Mouse (Mus musculus): ENCODE measurements around the gene Bhlhe41.
A peak's percentile ranks its signal among the peaks of the same experiment; 100 is the strongest.

Gene Bhlhe41

DNA sequence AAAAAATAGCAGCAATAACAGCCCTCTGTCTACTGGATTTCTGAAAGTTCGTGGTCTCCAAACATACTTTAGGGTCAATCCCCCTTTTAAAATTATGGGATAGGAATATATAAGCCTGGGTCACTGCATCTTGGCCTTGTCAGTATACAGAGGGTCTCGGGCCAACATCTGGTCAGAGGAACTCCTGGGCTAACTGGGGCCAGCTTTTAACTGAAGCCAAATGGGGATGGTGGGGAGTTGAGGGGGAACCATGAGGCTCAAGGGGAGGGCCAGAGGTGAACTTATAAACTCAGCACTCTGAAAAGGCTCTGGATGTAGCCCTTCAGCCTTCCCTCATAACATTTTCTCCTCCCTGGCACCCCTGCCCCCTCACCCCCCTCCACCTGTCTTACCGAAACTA lies 1.8 kb upstream of the Bhlhe41 start:
- no peak for DNase-seq

DNA sequence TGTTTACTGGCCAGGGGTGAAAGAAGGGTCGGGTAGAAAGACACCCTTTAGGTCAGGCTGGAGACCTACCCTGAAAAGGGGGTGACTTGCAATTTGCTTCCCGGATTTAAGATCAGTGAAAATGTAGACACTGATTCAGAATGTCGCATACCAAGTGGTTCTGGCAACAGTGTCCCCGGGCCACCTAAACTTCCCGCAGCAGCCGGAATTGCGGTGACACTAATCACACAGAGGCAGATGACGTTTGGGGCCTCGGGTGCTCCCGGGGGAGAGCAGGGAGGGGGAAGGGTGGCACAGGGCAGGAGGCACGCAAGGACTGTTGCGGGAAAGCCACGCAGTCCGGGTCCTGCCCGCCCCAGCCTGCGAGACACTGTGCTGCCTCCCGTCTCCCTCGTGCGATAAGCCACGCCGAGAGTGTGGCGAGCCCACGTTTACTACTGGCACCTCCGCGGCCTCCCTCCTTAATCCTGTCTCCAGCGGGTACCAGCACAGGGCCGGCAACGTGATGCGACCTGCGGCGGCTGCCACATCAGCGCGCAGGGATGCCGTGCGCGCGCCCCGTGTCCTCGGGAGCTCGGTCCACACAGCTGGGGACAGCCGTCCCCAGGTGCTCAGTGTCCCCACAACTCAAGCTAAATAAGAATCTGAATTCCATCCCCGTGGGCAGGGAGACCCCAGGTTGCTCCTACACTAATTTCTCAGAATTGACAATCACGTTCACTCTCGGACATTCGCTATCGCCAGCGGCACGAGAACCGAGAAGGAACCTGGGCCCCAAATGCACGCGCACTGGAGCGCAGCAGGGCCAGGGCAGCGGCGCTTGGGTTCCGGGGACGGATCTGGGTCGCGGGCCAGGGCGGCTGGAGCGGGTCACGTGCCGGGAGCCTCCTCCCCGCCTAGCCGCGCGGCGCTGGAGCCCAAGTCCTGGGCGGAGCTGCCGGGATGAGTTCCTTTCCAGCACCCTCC lies 811 bp upstream of the Bhlhe41 start:
- peak; percentile 21 for DNase-seq

DNA sequence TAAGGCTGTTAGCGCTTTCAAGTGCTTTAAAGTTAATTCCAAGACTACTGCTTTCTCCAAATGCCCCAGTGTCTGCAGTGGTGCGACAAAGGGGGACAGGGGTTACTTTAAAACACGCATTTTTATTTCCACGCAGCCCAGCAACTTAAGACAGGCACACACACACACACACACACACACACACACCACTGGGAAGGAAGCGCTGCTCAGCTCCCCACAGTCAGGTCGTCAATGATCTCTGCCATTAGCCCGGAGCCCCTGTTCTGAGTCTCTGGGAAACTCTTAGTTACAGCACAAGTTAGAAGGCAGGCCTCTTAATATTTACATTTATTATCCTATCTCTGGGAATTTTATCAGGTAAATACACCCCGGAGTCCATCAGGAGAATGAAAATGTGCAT lies 1.2 kb downstream of the Bhlhe41 start:
- no peak for DNase-seq

DNA sequence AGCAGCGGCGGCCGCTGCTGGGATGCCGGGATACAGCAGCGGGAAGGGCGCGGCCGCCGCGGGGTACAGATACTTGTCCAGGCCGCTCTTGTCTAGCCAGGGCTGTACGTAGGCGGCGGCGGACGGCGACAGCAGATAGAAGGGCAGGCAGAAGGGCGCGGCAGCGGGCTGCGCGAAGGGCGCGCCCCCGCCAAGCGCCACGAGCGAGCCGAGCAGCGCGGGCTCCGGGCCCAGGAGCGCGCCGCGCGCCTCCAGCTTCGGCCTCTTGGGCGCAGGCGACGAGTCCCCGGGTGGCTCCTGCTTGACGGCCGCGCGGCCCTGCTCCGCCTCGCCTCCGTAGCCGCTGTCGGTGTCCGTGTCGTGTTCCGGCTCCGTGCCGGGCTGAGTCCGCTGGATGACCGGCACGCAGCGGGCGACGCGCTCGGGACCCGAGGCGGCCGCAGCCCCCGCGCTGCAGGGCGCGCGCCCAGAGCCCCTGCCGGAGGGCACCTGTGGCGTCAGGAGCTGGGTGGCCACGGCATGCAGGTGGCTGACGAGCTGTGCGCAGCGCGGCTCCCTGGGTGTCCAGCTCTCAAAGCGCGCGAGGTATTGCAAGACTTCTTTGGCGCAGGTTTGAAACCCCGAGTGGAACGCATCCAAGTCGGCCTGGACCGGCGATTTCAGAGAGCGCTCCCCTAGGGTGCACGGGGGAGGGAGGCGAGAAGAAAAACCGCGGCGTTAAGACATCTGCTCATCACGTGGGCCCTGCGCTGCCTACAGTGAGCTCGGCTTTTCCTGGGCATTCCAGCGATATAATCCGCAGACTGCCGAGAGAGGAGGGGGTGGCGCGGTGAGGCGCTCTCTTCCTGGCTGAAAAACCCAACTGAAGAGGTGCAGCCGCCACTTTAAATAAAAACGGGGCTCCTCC lies 2.0 kb downstream of the Bhlhe41 start:
- DNase-seq, result no peak

DNA sequence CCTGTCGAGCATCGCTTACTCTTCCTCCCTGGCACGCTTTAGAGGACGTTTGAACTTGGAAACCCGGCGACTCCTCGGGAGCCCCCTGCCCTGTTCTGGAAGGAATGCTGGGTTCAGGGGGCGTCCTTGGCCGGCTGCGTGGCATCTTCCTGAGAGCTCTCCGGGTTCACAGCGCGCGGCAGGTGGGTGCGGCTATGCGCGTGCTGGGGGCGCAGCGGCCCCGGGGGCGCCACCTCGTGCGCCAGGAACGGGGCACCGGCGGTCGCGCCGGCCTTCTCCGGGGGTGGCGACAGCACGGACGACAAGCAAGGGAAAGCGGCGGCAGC lies 2.7 kb downstream of the Bhlhe41 start:
- DNase-seq, result no peak

DNA sequence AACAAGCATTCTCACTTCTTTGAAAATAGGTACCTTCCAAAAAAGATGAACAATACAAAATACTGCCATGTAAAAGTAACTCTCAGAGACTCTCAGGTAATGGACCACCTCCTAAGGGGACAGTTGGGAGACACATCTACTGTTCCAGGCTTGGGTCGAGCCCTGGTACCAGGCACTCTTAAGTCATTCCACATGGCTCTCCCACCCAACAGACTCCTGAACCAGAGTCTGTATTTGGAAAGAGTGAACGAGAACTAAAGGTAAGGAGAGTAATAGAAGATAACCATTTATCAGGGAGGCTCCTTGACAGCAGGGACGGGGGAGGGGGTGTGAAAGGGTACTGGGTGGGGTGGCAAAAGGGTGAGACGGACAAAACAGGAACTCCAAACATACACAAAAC lies 3.0 kb downstream of the Bhlhe41 start:
- no peak for DNase-seq

DNA sequence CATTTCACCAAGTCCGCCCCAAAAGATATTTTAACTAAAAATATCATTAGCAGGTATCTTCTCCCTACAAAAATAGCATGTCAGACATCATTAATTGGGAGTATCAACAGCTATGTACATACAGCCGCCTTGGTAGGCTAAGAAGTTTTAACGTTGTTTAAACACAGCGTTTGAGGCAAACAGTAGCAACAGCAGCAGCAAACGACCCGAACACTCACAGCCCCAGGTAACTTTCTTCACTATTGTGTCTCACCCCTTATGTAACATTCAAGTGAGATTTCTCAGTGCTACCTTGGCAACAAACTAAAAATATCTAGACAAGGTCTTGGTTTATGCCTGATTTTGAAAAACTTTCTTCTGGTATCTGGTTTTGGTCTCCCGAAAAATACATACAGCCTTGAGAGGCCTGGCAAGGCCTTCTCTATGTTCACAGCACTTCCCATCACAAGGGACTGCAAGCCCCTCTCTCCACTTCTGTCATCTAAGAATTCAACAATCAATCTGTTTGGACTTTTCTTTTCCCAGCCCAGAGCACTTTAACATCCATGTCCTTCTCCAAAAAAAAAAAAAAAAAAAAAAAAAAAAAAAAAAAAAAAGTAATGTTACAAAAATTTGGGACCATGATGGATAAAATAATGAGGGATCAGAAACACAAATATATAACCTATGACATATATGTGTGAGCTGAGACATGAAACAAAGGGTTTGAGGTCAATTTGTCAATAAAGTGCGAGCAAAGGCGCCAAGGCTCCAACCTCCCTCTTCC lies 3.7 kb downstream of the Bhlhe41 start:
- DNase-seq, result no peak

DNA sequence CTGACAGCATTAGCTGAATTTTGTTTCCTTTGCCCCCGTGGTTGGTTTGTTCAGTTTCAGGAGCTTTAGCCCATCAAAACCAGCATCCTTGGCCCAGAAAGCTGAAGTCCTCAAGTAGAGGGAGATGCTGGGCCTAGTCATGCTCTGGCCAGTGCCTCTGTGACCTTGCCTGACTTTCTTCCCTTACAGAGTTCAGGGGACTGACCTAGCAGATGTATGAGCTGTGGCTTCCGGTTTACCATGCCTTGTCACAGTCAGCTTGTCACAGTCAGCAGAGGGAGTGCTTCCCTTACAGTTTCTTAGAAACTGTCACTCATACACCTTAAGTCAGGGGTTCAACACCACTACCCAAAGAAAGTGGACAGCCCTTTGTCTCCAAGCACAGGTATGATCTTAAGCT lies 5.0 kb downstream of the Bhlhe41 start:
- peak; percentile 42 for DNase-seq

DNA sequence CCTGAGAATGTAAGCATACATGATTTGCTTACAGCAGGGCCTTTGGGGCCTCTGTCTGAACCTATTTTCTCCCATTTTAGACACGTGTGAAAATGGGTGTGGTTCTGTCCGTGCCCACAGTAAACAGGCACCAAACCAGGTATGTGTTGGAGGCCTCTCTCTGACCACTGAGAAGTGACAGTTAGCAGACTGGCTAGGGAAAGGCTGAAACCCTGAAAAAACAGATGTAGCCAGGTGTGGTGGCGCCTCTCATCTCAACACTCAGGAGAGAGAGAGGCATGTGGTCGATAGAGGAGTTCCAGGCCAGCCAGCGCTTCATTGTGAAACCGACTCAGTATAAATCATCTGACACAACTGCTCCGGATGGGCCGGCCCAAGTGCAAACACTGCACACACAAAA lies 6.9 kb downstream of the Bhlhe41 start:
- DNase-seq, result no peak

DNA sequence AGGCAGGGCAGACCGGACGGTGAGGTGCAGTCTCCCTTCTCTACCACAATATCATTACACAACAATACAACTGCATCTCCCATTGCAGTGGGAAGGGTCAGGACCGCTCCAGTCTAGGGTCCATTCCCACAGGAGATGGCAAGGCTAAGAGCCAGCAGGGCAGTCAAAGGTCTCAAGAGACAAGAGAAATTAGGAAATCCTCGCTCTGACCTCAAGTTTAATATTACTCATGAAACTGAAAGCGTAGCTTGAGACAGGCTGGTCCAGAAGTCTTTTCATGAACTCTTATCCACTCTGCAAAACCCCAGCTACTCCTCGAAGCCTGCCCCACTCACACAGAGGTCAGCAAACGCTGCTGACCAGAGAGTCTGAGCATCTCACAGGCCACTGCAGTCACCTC lies 7.9 kb downstream of the Bhlhe41 start:
- DNase-seq, result no peak

DNA sequence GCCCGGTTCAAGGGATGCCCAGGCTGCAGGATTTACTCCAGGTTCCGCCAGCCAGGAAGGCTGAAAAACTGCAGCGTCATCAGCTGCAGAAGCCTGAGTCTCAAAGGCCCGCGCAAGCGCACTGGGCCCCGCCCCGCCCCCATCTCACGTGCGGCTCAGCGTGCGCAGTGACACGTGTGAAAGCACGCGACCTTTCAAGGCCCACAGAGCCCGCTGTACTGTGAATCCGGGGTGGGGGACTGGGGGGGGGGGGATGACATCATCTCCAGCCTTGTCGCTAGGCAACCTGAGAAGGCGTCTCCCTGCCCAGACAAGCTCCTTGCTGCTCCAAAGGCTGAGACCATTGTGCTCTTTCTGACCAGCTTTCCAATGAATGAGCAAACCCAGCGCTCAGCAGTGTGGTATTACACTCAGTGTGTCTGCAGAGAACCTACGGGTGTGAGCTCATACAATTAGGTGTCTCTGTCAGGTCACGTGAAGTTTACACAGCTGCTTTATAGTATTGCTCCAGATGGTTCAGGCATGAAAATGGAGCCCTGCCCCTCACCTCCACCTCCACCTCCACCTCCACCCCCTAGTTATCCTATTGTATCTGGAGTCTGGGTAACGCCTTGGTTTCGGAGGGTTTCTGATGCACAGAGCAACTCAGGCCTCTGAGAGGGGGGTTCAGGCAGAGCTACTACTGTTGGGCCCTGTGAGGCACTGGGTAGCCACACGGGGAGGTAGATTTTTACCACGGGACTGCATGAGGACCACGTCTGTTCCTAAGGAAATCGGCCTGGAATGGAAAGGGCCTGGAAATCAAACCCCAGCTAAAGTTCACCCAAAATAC lies 9.4 kb downstream of the Bhlhe41 start:
- DNase-seq, result peak; percentile 96

DNA sequence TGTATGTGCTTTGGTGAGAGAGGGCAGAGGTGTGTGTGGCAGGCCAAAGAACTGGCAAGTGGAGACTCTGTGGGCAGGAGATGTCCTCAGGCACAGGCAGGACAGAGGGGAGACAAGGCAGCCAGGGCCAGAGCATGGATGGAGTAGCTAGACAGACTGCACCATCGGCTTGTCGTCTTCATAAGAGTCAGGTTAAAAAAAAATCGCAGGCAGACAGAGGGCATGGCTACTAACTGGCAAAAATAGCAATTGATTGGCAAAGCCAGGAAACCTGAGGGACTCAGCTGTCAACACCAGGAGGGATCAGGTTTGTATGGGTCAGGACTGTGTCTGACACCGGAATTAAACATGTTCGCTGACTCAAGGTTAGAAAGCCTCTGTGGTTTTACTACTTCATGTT lies 10.6 kb downstream of the Bhlhe41 start:
- no peak for DNase-seq

DNA sequence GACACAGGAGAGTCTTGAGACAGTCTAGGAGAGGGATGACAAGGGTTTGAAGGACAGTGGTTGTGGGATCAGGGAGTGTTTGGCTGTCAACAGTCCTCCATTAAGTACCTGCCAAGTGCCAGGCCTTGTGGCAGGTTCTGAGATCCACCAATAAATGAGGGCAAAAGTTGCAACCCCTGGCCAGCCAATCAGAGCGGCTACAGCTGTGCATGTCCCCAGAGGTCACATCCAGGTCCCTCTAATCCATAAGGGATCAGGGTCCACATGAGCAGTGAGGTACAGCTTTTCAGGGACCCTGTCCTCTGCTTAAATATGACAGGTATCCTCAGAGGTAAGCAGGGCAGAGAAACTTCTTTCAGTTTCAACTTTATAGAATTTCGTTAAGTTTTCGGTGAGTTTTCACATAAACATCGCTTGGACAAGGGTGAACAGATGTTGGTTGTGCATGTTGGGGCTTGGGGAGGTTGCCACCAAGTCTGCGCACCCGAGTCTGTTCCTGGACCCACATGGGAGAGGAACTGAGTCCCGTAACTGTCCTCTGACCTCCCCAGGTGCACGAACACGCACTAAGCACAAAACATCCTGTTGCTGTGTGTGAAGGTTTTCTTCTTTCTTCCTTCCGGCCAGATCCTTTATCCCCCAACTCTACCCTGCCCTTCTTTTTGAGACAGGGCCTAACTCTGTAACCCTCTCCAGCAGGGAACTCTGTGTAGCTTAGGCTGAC lies 11.8 kb downstream of the Bhlhe41 start:
- peak; percentile 20 for DNase-seq

DNA sequence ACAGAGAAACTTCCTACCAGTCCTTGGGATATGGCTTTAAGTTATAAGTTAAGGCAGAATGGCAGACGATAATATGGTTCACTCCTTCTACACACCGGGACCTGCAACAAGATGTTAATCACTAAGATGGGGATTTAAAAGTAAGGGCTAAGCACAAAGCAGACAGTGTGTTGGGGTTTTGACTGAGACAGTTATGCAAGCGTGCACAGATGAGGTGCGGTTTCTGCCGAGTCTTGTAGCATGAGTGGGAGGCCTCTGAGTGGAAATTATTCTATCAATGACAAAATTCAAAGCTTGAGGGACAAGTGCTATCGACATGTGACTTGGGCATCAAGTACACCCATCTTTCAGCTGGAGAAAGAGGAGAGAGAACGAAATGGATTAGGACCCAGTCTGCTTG lies 12.7 kb downstream of the Bhlhe41 start:
- no peak for DNase-seq

DNA sequence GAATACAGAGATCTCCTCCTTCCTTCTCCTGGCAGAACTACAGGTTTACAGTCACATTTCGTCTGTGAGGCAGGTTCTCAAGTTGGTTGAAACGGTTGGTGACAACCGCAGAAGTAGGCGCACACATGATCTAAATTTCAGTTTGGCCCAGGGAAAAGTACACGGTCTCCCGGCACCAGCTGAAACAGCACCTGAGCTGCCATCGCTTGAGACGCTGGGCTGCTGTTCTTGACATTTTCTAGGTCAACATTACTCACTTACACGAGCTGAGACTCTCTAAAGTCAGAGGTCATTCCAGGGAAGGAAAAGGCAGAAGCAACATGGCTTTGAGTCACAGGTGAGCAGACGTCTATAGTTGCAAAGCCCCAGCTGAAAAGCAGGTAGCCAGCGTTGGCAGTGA lies 13.4 kb downstream of the Bhlhe41 start:
- DNase-seq, result no peak

DNA sequence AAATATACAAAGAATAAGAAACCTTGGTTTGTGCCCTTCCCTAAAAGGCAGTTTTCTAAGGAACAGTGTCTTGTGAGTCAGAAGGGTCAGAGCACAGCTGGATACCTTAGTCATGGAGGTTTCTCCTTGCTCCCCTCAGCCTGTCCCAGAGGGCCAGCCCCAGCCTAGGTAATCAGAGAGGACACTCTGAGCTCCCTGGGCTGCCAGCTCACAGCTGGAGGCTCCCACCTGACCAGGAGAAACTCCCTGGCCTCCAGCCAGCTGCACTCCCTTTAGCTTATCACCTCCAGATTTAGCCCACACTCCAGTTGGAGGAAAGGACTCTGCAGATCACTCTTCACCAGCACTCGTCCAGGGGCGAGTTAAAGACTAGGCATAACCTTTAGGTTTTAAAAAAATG lies 14.6 kb downstream of the Bhlhe41 start:
- no peak for DNase-seq

DNA sequence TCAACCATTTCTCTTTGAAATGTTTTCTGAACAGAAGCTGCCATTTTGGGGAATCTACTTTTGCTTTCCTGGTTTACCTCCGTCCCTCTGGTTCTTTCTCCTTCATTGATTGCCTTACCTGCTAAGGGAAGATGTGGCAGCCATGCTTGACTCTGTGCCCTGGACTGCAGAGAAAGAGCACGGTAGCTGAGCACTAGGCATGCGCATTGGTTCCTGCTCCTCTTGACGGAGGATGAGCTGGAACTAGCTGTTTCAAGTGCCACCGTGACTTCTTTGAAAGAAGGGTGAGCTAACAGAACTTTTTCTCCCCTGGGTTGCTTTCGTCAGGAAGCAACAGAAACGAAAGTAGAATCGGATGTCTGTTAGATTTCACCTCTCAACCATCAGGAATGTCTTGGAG lies 17.7 kb downstream of the Bhlhe41 start:
- no peak for DNase-seq

DNA sequence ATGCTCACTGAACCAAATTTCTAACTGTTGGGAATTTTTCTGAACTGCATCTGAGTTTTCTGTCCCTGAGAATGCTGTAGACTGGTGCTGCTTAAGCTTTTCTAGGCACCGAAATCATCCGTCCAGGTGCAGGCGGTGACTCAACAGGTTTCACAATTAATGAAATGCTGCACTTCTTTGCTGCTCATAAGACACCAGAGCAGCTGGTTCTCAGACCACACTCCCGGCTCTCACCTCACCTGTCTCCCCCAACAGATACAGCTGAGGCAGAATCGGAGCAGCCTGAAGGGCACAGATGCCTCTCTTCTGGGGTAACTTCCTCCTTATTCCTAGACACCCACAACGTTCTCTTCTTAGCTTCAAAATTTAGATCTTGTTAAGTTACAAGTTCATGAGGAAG lies 18.4 kb downstream of the Bhlhe41 start:
- DNase-seq, result no peak

DNA sequence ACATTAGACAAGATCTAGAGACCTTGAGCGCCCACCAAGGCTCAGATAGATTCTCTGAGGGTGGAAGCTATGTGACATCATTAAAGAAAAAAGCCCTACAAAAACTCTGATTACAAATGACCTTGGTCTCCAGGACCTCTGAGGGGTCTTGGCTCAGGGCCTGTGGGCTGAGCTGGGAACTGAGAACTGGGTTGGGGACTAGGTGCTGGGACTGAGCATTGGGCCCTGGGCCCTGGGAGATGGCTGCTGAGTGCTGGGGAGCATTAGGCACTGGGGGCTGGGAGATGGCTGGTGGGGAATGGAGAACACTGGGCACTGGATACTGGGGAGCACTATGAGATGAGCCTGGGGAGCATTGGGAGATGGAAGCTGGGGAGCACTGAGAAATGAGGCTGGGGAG lies 19.3 kb downstream of the Bhlhe41 start:
- no peak for DNase-seq

DNA sequence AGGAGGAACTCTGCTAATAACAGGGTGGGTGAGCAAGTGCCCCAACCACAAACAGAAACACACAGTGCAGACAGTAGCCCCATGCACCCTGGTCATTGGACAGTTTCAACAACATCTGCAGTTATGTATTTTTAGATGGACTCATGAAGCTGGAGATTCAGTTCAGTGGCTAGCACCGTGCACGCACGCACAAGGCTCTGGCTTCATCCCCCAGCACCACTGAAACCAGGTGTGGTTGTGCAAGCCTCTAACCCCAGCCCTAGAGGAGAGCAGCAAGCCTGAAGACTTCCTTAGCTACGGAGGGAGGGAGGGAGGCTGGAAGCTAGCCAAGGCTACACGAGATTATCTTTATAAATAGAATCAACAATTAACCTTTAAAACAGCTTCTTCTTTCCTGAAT lies 19.7 kb downstream of the Bhlhe41 start:
- DNase-seq, result no peak

DNA sequence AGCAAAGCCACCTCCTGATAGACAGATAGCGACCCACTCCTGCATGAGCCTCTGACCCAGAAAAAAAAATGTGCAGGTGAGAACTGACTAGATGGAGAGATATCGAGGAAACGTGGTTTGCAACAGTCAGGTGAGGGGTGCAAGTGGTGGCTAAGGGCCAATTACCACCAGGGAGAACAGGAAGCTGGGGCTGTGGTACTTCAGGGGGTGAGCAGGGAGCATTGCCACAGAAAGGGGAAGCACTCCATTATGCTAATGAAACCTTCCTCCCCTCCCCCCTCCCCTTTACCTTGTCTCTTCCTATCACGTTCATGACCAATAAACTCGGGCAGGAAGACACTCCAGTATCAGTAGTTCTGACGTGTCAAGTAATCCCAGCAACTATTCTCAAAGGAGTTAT lies 30.0 kb downstream of the Bhlhe41 start:
- DNase-seq, result peak; percentile 36

DNA sequence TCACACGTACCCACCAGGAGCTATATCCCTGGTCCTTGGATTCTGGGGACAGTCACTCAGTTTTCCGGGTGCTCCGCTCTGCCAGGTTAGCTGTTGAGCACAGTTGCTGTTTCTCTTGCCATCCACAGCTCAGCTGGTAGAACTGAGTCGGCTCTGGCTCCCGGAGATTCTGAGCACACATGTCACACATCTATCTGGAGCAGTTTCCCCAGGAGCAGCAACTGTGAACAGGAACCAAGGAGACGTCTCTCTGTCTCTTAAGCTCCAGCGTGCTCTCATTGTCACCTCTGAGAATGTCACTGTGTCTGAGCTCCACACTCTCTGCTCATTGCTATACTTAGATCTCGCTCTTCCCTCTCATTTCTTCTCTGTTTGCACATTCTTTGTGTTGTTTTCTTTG lies 32.4 kb downstream of the Bhlhe41 start:
- no peak for DNase-seq
